Mouse (Mus musculus): ENCODE results near the gene Ppp1r27.

- TF ChIP-seq POLR2A (IDR thresholded peaks at IDR 0.05; ENCODE audit: borderline replicate concordance, extremely low read depth, insufficient read depth, insufficient read length, poor library complexity, severe bottlenecking) (no peak), CTCF (IDR thresholded peaks at IDR 0.05; ENCODE audit: borderline replicate concordance, extremely low read depth, insufficient read depth, insufficient read length) (no peak)
Measured at GRCm38 (mm10) chr11:120580190-120580589, 29.3 kb upstream of the Ppp1r27 start.

Measured in brain, embryonic 14.5 days (tissue).